Mouse (Mus musculus): Measurements from ENCODE around the gene Hoxb7. TPM values are rescaled to one million over a fixed set of nuclear protein-coding genes. Genes with fewer than 3 reads are reported as not detected.

Hoxb7 gene
- total RNA-seq, 2 experiments from 2014 or later: not detected

- no peak for DNase-seq (ENCODE audit: low spot score in 2 of 2)
Measured at GRCm38 (mm10) chr11:96284041-96284749, 2.2 kb upstream of the Hoxb7 start.

DNA sequence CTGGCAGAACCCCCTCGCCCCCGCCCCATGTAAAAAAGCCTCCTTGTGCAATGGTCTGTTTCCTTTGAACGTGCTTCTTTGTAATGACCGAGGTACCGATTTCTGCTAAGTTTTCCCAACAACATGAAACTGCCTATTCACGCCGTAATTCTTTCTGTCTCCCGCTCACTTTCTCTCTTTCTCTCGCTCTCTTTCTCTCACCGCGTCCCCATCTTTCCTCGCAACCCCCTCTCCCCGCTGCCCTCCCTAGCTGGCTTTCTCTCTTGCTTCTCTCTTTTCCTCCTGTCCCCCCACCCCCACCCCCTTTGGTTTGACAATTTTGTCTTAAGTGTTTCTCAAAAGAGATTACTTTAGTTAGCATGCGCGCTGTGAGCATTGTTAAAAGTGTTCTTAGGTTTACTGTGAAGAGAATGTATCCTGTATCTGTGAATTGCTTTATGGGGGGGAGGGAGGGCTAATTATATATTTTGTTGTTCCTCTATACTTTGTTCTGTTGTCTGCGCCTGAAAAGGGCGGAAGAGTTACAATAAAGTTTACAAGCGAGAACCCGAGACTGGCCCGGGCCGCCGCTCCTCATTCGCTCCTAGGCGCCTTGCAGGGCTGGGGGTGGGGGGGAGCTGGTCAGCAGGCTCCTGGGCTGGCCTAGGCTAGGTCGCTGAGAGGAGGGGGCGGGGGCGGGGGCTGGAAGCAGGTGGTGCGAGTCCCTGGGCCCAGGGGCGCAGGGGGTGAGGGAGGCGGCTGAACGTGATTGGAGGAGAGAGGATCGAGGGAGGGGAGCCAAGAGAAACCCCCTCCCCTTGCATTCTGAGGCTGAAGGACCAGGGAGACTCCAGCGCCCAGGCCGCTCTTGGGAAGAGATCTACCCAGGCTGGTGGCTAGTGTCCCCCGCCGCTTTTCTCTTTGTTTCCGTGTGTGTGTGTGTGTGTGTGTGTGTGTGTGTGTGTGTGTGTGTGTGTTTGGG is 1.4 kb upstream of the Hoxb7 start:
- DNase-seq (ENCODE audit: low spot score in 2 of 2): no peak

DNA sequence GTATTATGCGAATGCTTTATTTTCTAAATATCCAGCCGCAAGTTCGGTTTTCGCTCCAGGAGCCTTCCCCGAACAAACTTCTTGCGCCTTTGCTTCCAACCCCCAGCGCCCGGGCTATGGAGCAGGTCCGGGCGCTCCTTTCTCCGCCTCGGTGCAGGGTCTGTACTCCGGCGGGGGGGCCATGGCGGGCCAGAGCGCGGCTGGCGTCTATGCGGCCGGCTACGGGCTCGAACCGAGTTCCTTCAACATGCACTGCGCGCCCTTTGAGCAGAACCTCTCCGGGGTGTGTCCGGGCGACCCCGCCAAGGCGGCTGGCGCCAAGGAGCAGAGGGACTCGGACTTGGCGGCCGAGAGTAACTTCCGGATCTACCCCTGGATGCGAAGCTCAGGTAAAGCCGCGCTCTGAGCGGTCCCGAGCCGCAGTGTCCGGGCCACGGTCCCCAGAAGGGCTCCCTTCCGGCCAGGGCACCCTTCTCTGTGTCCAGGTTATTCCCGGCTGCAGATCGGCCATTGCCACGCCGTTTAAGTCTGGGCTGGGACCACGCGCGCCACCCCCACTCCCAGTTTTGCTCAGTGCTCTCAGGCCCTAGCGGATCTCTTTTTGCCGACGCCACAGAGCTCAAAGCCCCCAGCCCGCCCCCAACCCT is 439 bp downstream of the Hoxb7 start:
- no peak for DNase-seq (ENCODE audit: low spot score in 2 of 2)

DNA sequence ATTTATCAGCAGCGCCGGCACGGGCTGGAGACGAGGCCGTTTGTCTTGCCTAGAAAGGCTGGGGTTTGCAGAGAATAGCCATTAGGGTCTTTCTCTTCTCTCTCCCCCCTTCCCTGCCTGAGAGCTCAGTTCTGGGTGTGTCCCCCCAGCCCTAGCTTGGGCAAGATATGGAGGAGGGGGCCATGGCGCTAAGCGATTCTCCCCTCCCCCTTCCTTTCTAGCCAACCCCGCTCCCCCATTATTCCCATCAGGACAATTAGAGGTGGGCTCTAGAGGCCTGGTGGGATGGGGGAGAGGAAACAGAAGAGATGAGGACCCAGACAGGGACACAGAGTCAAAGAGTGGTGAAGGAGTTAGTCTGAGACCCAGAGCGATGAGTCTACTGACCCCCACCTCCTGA is 988 bp downstream of the Hoxb7 start:
- DNase-seq (ENCODE audit: low spot score in 2 of 2): no peak

DNA sequence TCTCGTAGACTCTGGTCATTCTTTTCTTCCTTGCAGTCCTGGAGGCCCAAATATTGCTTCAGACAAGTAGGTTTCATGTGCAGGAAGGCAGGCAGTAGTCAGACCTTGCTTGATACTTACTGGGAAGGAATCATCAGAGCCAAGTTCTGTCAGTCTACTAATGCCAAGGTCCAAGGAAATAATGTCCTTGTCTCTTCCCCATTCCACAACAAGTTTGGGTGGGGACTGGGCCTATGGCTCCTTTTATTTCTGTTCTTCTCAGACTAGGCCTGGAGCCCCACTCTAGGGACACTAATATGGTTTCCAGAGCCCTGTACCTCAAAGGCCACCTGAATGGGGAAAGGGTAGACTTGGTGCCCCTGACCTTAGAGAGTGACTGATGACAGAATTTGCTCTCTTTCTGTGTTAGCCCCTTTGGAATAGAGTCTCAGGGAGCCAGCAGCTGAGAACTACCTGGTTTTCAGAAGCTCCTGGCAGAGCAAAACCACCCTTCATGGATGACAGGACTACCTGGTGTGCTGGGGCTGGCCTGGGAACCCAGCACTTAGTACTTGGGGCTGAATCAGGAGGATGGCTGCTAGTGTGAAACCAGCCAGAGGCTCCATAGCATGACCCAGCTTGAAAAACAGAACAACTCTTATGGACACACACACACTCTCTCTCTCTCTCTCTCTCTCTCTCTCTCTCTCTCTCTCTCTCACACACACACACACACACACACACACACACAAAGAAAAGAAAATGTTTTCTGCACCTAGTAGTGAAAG is 2.2 kb downstream of the Hoxb7 start:
- DNase-seq (ENCODE audit: low spot score in 2 of 2): no peak

GRCm38 (mm10) chr11:96289293-96289692 is 2.9 kb downstream of the Hoxb7 start:
- DNase-seq (ENCODE audit: low spot score in 2 of 2): no peak

DNA sequence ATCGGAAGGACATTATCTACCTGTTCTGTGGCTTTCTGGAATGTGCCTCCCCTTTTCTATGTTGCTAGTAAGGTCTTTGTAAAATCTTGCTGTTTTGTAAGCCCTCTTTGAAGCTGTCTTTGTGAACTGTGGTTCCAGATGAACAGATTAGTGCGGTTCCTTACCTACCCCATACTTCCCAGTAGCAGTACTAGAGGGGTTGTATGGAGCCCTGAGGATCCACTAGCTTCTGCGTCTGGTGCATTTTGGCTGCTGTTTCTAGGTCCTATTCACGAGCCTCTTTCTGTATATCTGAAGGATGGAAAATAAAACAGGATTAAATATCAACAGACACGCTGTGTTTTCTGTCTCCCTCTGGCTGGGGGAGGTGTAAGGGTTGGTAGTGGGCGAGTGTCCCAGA is 3.4 kb downstream of the Hoxb7 start:
- DNase-seq (ENCODE audit: low spot score in 2 of 2): no peak

DNA sequence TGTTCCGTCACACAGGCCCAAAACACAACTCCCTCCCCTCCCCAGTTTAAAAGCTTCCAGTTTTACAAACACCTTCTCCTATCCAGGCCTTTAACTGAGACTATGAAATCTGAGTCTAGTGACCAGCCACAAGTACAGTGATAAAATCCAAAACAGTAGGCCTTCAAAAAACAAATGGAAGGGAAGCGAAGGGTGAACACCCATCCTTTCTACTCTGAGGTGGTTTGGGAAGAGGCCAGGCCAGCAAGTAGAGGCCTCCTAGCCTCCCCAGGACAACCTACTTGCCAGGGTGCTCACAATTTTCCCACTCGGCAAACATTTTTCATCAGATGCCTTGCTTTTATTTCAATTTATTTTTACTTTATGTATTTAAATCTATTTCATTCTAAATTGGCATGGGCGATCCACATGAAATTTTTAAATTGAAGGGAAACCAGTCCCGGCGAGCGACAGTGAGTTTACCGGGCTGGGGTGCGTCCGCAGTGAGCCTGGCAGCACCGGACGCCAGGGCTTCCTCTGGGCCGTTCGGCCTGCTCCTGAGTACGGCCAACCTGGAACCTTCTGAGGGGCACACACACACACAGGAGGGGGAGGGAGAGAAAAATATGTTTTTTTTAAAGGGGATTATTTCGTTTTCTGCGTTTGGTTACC is 4.4 kb downstream of the Hoxb7 start:
- no peak for DNase-seq (ENCODE audit: low spot score in 2 of 2)

GRCm38 (mm10) chr11:96291681-96292564 is 5.5 kb downstream of the Hoxb7 start, which contains the start of gene Hoxb6:
Gene Hoxb6, plus strand, starts transcription at chr11:96292476.
- DNase-seq (ENCODE audit: low spot score in 2 of 2): no peak

- no peak for DNase-seq (ENCODE audit: low spot score in 2 of 2)
Measured at GRCm38 (mm10) chr11:96292565-96293301, 6.3 kb downstream of the Hoxb7 start.

DNA sequence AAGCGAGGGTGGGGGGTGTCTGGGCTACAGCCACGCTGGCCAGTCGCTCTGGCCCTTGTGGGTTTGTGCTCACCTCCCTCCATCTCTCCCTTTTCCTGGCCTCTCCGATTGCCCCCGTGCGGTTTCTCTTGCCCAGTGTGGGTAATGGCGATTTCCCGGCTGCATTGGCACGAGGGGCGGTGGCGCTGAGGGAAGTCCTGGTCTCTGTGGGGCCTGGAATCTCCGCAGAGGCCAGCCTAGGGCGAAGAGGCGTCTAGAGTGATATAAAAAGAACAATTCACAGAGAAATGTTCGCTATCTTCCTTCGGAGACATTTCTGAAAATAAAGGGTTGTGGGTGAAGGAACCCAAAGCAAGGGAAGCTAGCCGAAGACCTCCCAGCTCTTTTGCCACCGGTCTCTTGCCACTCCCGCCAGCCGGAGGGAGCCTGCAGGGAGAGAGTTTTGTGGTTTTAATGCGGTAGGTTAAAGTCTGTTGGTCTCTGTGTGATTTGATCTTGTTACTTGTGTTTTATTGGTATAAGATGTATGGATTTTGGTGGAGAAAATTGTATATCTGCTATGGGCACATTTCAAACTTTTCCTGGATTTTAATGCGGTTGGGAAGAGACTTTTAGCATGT is 7.0 kb downstream of the Hoxb7 start:
- no peak for DNase-seq (ENCODE audit: low spot score in 2 of 2)

DNA sequence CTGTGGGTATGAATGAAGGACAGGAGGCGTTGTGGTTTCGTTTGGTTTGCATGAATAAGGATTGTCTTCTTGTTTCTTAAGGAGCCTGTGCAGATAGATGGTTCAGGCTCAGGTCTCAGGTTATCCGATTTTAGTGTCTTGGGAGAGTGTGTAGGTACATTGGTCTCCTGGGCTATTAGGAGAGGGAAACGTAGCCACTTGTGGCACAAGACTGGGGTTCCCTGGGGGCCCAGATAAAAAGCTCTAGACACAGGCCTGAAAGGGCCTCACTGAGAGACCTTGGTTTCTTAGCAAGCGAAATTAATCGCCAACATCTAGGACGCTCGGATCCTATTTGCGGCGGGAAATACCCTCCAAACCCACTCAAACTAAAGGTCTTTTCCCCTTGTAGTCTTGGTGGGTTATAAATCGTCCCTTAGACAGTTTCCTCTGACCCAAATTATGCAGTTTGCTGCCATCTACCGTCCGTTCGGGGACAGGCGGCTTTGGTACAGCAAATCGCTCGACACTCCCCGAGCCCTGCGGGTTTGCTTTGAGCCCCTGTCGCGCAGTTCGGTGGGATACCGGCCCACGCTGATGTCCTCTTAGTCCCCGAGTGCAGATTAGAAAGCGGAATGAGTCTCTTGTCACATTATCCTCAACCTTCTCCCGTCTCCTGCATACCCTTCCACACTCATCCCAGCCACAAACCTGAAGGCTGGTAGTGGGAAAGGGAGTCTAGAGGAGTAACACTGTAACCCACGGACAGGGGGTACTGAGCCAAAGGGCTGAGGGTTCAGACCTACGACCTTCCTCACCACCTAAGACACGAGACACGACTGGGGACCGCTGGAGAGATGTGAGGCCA is 8.0 kb downstream of the Hoxb7 start:
- peak; percentile 13 to 60 for DNase-seq (ENCODE audit: low spot score in 2 of 2)

- DNase-seq (ENCODE audit: low spot score in 2 of 2): no peak
Measured at GRCm38 (mm10) chr11:96295092-96295835, 8.8 kb downstream of the Hoxb7 start.

DNA sequence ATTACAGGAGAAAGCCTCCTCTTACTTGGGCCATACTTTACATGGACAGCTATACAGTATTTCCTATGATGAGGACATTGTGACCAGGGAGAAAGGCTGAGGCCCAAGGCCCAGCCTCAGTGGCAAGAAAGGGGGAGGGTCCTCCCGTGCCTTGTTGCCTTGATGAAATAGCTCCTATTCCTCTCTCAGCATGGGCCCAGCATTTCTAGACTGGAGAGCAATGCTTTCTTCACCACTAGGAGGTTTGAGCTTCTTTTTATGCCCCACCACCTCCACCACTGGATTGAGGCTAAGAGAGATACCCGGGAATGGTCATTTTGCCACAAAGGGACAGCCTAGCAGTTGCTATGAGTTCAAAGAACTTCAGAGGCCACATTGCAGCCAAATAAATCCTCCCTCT is 10.6 kb downstream of the Hoxb7 start:
- no peak for DNase-seq (ENCODE audit: low spot score in 2 of 2)

DNA sequence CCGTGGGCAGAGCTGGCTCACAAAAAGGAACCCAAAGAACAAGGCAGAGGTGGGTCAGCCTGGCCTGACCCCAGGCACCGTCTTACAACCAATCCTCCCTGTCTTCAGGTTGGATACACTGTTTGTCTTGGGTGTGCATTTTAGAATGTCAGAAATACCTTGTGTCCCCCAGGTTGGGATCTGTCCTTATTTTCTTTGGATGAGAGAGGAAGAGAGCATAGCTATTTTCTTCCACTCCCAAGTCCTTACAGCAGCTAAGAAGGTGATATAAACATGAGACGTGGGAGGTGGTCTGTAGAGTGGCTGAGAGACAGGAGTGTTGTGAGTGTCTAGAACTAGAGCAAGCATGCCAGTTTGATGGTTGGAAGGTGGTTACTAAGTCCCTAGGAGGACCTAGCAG is 11.0 kb downstream of the Hoxb7 start:
- DNase-seq (ENCODE audit: low spot score in 2 of 2): no peak

DNA sequence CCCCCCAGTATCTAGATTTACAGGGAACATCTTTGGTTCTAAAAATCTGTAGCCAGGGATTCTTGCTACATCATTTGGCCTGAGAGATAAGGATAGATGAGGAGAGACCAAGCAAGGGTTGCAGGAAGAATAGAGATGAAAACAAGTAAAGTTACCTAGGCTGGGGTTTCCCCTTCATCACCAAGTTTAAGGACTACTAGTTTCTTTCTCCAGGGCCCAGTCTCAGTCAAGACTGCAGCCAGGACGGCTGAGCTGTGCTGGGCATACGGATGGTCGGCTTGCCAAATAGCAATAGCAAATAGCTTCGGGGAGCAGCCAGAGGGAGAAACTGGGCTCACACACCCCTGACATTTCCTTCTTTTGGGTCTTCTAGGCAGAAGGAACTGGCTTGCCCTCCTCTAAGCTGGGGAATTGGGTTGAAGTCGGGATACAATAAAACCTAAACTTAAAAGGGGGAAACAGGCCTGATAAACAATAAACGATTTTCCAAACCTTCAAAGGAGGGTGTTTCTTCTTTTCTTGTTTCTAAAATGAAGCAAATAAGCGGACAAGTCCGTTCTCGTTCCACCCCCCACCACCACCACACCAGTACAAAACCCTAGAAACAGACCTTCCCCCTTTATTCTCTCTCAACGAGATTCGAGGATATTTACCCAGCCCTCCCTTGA is 11.7 kb downstream of the Hoxb7 start:
- no peak for DNase-seq (ENCODE audit: low spot score in 2 of 2)

Data from layer of hippocampus, adult 18-20 months (tissue).